Comparison of ENCODE assay signal across 8 mouse cellular contexts in the genomic region with DNA sequence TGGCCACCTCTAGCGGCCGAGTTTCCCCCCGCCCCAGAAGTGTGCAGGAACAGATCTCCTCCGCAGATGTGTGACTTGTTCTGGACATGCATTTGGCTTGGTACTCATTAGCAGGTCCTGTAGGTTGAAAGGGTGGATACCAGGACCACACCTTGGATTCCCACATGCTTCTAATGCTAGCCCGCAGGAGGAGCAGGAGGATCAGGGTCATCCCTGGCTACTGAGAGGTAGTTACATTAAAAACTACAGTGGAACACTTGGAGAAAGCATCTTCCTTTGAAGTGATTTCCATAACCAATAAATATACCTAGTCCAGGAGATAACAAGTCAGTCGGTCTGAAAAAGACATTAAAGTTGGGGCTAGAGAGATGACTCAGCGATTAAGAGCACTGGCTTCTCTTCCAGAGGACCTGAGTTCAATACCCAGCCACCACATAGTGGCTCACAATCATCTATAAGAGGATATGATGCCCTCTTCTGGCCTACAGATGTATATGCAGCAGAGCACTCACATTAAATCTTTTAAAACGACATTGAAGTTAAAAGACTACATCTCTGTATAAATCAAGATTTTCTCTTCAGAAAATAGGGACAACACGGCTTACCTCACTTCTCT. TPM values are rescaled to one million over a fixed set of nuclear protein-coding genes. Genes with fewer than 3 reads are reported as not detected.
DNase-seq lines count a peak whose midpoint lies in the region; ATAC-seq and TF ChIP-seq lines count a peak whose summit lies in the region.

No protein-coding gene starts in this region.

- peaks cover 10% of the 10 kb centered on the region for H3K36me3 ChIP-seq in embryonic facial prominence, embryonic 12.5 days
- H3K36me3 ChIP-seq in intestine, postnatal 0 days (ENCODE audit: control insufficient read depth, insufficient read depth), result 0 out of 2 replicates have a peak, but pooled peaks cover 3% of the 10 kb centered on the region
- H3K36me3 ChIP-seq in midbrain, postnatal 0 days (ENCODE audit: insufficient read depth, low read length), result peaks cover 4% of the 10 kb centered on the region; the same call in 1 of the 2 replicates

- peak; percentile 70 for TF ChIP-seq CTCF in intestine, postnatal 0 days (IDR thresholded peaks at IDR 0.05; ENCODE audit: low read depth)
- TF ChIP-seq CTCF in midbrain, postnatal 0 days (IDR thresholded peaks at IDR 0.05), result peak; percentile 76

- peak overlapping the region; percentile 70 for H3K4me3 ChIP-seq in embryonic facial prominence, embryonic 12.5 days
- peak overlapping the region; percentile 59 for H3K4me3 ChIP-seq in intestine, postnatal 0 days (ENCODE audit: low read depth, low read length)
- peak overlapping the region; percentile 60 for H3K4me3 ChIP-seq in midbrain, postnatal 0 days (ENCODE audit: low read depth, low read length)

- peak overlapping the region; percentile 83 for H3K4me2 ChIP-seq in embryonic facial prominence, embryonic 12.5 days (replicated peaks)
- H3K4me2 ChIP-seq in intestine, postnatal 0 days (replicated peaks; ENCODE audit: low read depth), result peak overlapping the region; percentile 80
- peak overlapping the region; percentile 80 for H3K4me2 ChIP-seq in midbrain, postnatal 0 days (ENCODE audit: low read depth, low read length, poor library complexity, severe bottlenecking)

- ATAC-seq in embryonic facial prominence, embryonic 12.5 days (ENCODE audit: insufficient number of reproducible peaks, insufficient read depth, low FRiP score, low TSS enrichment), result 0 out of 2 replicates have a peak, but pooled peaks have one; percentile 2
- ATAC-seq in intestine, postnatal 0 days, result no peak
- ATAC-seq in midbrain, postnatal 0 days (ENCODE audit: low FRiP score), result no peak

- H3K4me1 ChIP-seq in embryonic facial prominence, embryonic 12.5 days, result peaks cover 27% of the 10 kb centered on the region
- H3K4me1 ChIP-seq in intestine, postnatal 0 days (replicated peaks; ENCODE audit: control insufficient read depth, insufficient read depth, low read length), result 0 out of 2 replicates have a peak, but pooled peaks cover 4% of the 10 kb centered on the region
- peaks cover 9% of the 10 kb centered on the region; the same call in 1 of the 2 replicates for H3K4me1 ChIP-seq in midbrain, postnatal 0 days (ENCODE audit: insufficient read depth, low read length)

- H3K27ac ChIP-seq in embryonic facial prominence, embryonic 12.5 days, result peak overlapping the region; percentile 87
- 0 out of 2 replicates have a peak overlapping the region, but pooled peaks have one; percentile 16 for H3K27ac ChIP-seq in intestine, postnatal 0 days (ENCODE audit: low read depth, low read length)
- H3K27ac ChIP-seq in midbrain, postnatal 0 days (ENCODE audit: low read depth, low read length), result peak overlapping the region; percentile 83

- peak; percentile 26 for DNase-seq in cerebellum, postnatal 14 days
- no peak for DNase-seq in cerebellum, postnatal 25 days
- DNase-seq in CD4-positive helper T cell, adult 2 months (ENCODE audit: low read depth, low spot score), result peak; percentile 77
- peak; percentile 74 for DNase-seq in midbrain, postnatal 0 days (ENCODE audit: low spot score)
- no peak for DNase-seq in ovary, postnatal 36 days (ENCODE audit: low spot score)
- no peak for DNase-seq in adrenal gland, postnatal 4 days (ENCODE audit: low spot score in 2 of 2)

- 6% methylated on average over 9 of the region's 9 CpGs for WGBS in embryonic facial prominence, embryonic 12.5 days
- 9% methylated on average over 9 of the region's 9 CpGs for WGBS in intestine, postnatal 0 days
- 7% methylated on average over 9 of the region's 9 CpGs for WGBS in midbrain, postnatal 0 days

- H3K9ac ChIP-seq in embryonic facial prominence, embryonic 12.5 days, result no peak overlapping the region
- 0 out of 2 replicates have a peak overlapping the region, but pooled peaks have one; percentile 73 for H3K9ac ChIP-seq in intestine, postnatal 0 days (ENCODE audit: low read depth, low read length)
- peak overlapping the region; percentile 57; the same call in 1 of the 2 replicates for H3K9ac ChIP-seq in midbrain, postnatal 0 days (replicated peaks; ENCODE audit: low read length, poor library complexity, severe bottlenecking)

- H3K9me3 ChIP-seq in embryonic facial prominence, embryonic 12.5 days, result no peaks in the 10 kb centered on the region
- no peaks in the 10 kb centered on the region for H3K9me3 ChIP-seq in intestine, postnatal 0 days (ENCODE audit: control insufficient read depth)
- H3K9me3 ChIP-seq in midbrain, postnatal 0 days (ENCODE audit: low read length), result no peaks in the 10 kb centered on the region

- no peaks in the 10 kb centered on the region for H3K27me3 ChIP-seq in embryonic facial prominence, embryonic 12.5 days
- no peaks in the 10 kb centered on the region for H3K27me3 ChIP-seq in intestine, postnatal 0 days (replicated peaks; ENCODE audit: control insufficient read depth, insufficient read depth, low read length)
- H3K27me3 ChIP-seq in midbrain, postnatal 0 days (ENCODE audit: insufficient read depth, low read length), result no peaks in the 10 kb centered on the region

RNA-seq across cellular contexts. Expression of a gene that starts 0.8 kb away (rescaled TPM):
- 16.3 and 19.5 TPM in 2 replicates for polyA plus RNA-seq in embryonic facial prominence, embryonic 12.5 days (2016; fragmentation: Nextera tagmentation; extraction: Ambion mirVana)
- 2.6 and 3.1 TPM in 2 replicates for polyA plus RNA-seq in intestine, postnatal 0 days (2015; fragmentation: Nextera tagmentation; extraction: Ambion mirVana)
- 0.93 and 3.8 TPM in 2 replicates for total RNA-seq in midbrain, postnatal 0 days (2014; rRNA removed)
- 16.2 and 18.0 TPM in 2 replicates for polyA plus RNA-seq in midbrain, postnatal 0 days (2015; fragmentation: Nextera tagmentation; extraction: Ambion mirVana)
- total RNA-seq in adrenal gland, postnatal 4 days (2021), result 1 to 10 TPM; 6.1 to 7.0 TPM

RNA-seq across cellular contexts. Expression of a gene that starts 0.9 kb away (rescaled TPM):
- polyA plus RNA-seq in embryonic facial prominence, embryonic 12.5 days (2016; fragmentation: Nextera tagmentation; extraction: Ambion mirVana), result 3.3 and 4.4 TPM in 2 replicates
- not detected in 2 replicates for polyA plus RNA-seq in intestine, postnatal 0 days (2015; fragmentation: Nextera tagmentation; extraction: Ambion mirVana)
- total RNA-seq in midbrain, postnatal 0 days (2014; rRNA removed), result not detected in 2 replicates
- 0.63 and 1.3 TPM in 2 replicates for polyA plus RNA-seq in midbrain, postnatal 0 days (2015; fragmentation: Nextera tagmentation; extraction: Ambion mirVana)
- total RNA-seq in adrenal gland, postnatal 4 days (2021), result not detected

RNA-seq across cellular contexts. Expression of a gene that starts 3.5 kb away (rescaled TPM):
- polyA plus RNA-seq in embryonic facial prominence, embryonic 12.5 days (2016; fragmentation: Nextera tagmentation; extraction: Ambion mirVana), result 148 and 151 TPM in 2 replicates
- 32.5 and 34.3 TPM in 2 replicates for polyA plus RNA-seq in intestine, postnatal 0 days (2015; fragmentation: Nextera tagmentation; extraction: Ambion mirVana)
- 39.4 and 47.4 TPM in 2 replicates for total RNA-seq in midbrain, postnatal 0 days (2014; rRNA removed)
- 43.6 and 44.4 TPM in 2 replicates for polyA plus RNA-seq in midbrain, postnatal 0 days (2015; fragmentation: Nextera tagmentation; extraction: Ambion mirVana)
- total RNA-seq in adrenal gland, postnatal 4 days (2021), result 10 to 100 TPM; 50.7 to 52.1 TPM

RNA-seq across cellular contexts. Expression of a gene that starts 18.4 kb away (rescaled TPM):
- 5.2 and 7.7 TPM in 2 replicates for polyA plus RNA-seq in embryonic facial prominence, embryonic 12.5 days (2016; fragmentation: Nextera tagmentation; extraction: Ambion mirVana)
- 1.2 and 1.7 TPM in 2 replicates for polyA plus RNA-seq in intestine, postnatal 0 days (2015; fragmentation: Nextera tagmentation; extraction: Ambion mirVana)
- total RNA-seq in midbrain, postnatal 0 days (2014; rRNA removed), result 5.3 and 6.4 TPM in 2 replicates
- polyA plus RNA-seq in midbrain, postnatal 0 days (2015; fragmentation: Nextera tagmentation; extraction: Ambion mirVana), result 5.4 and 6.4 TPM in 2 replicates
- 1 to 10 TPM; 1.4 to 2.3 TPM for total RNA-seq in adrenal gland, postnatal 4 days (2021)

RNA-seq across cellular contexts. Expression of a gene that starts 30.7 kb away (rescaled TPM):
- 13.1 and 16.3 TPM in 2 replicates for polyA plus RNA-seq in embryonic facial prominence, embryonic 12.5 days (2016; fragmentation: Nextera tagmentation; extraction: Ambion mirVana)
- polyA plus RNA-seq in intestine, postnatal 0 days (2015; fragmentation: Nextera tagmentation; extraction: Ambion mirVana), result 1.7 and 2.4 TPM in 2 replicates
- total RNA-seq in midbrain, postnatal 0 days (2014; rRNA removed), result 23.0 and 24.7 TPM in 2 replicates
- polyA plus RNA-seq in midbrain, postnatal 0 days (2015; fragmentation: Nextera tagmentation; extraction: Ambion mirVana), result 14.5 and 14.7 TPM in 2 replicates
- total RNA-seq in adrenal gland, postnatal 4 days (2021), result 10 to 100 TPM in 1 of 2 experiments, 1 to 10 TPM in 1; 8.0 to 10.2 TPM

Comparison
In these comparisons a context has a peak if more than half of its experiments do, and no peak if none do; other contexts are left out.
1. DNase-seq: peak in cerebellum, postnatal 14 days (2 of 2), CD4-positive helper T cell, adult 2 months (single experiment) and midbrain, postnatal 0 days (single experiment); none in cerebellum, postnatal 25 days (0 of 2), ovary, postnatal 36 days (single experiment) and adrenal gland, postnatal 4 days (0 of 2).
2. H3K27ac ChIP-seq: peak in every context shown above with its lines; median percentile 87 in embryonic facial prominence, embryonic 12.5 days; 83 in midbrain, postnatal 0 days; 16 in intestine, postnatal 0 days.
3. Peak in every context shown above with its lines, with median percentiles within 50 percentile points of each other: H3K4me2 ChIP-seq and H3K4me3 ChIP-seq.